Mouse (Mus musculus) midbrain, embryonic 15.5 days (tissue): ENCODE data around the gene Ptprq. TPM values are rescaled to one million over a fixed set of nuclear protein-coding genes. Genes with fewer than 3 reads are reported as not detected.
A peak's percentile ranks its signal among the peaks of the same experiment; 100 is the strongest.

Experiments
- ATAC-seq: fragments of 200-750 bp; cut with Nextera tagmentation; replicated peaks from 2 replicates; pipeline ENCODE4 v1.8.0; 2017; ENCODE audit warnings: moderate TSS enrichment
- H3K27ac ChIP-seq: fragments of 300-500 bp; sonication (generic); 2 replicates; pipeline ENCODE4 v1.5.1; 2015; ENCODE audit warnings: mild to moderate bottlenecking, inconsistent platforms
- H3K27me3 ChIP-seq: fragments of 300-500 bp; sonication (generic); replicated peaks from 2 replicates; pipeline ENCODE4 v1.6.1; 2015; ENCODE audit warnings: inconsistent platforms
- H3K36me3 ChIP-seq: fragments of 300-500 bp; sonication (generic); replicated peaks from 2 replicates; pipeline ENCODE4 v1.6.1; 2015; ENCODE audit warnings: inconsistent platforms
- H3K4me1 ChIP-seq: fragments of 300-500 bp; sonication (generic); 2 replicates; pipeline ENCODE4 v1.6.1; 2015; ENCODE audit warnings: inconsistent platforms
- H3K4me2 ChIP-seq: fragments of 300-500 bp; sonication (generic); 2 replicates; pipeline ENCODE4 v1.6.1; 2015; ENCODE audit warnings: inconsistent platforms, mild to moderate bottlenecking, moderate library complexity
- H3K4me3 ChIP-seq: fragments of 300-500 bp; sonication (generic); 2 replicates; pipeline ENCODE4 v1.5.1; 2015; ENCODE audit warnings: mild to moderate bottlenecking, inconsistent platforms
- H3K9ac ChIP-seq: fragments of 300-500 bp; sonication (generic); 2 replicates; pipeline ENCODE4 v1.6.1; 2015; ENCODE audit warnings: mild to moderate bottlenecking, inconsistent platforms
- H3K9me3 ChIP-seq: fragments of 300-500 bp; sonication (generic); 2 replicates; pipeline ENCODE4 v1.6.1; 2016; ENCODE audit warnings: inconsistent platforms
- WGBS: fragments of 180-500 bp; shearing (Covaris S2); methylation state at CpG from one replicate; pipeline ENCODE4 v1.1.7; 2015; ENCODE audit warnings: mixed read lengths; 5-methylcytosine and 5-hydroxymethylcytosine counted together
- polyA plus RNA-seq: library from polyadenylated mRNA; unstranded; fragments of >200 nt; fragmentation: Nextera tagmentation; extraction: Ambion mirVana; gene quantifications from 2 replicates; pipeline ENCODE4 v1.2.1, GENCODE M21; 2015

Ptprq gene
- polyA plus RNA-seq, 1 experiment from 2014 or later = 0.13 TPM

GRCm38 (mm10) chr10:107502193-107502592, 217.7 kb downstream of the Ptprq start:
- no peaks in the 10 kb centered on the region for H3K9me3 ChIP-seq
- H3K4me1 ChIP-seq = no peaks in the 10 kb centered on the region
- WGBS = 95% methylated on average over 7 of the region's 7 CpGs
- H3K36me3 ChIP-seq = no peaks in the 10 kb centered on the region
- H3K27ac ChIP-seq = no peak overlapping the region
- H3K27me3 ChIP-seq = no peaks in the 10 kb centered on the region
- no peak for ATAC-seq
- H3K9ac ChIP-seq = no peak overlapping the region
- no peak overlapping the region for H3K4me2 ChIP-seq
- no peak overlapping the region for H3K4me3 ChIP-seq

GRCm38 (mm10) chr10:107499656-107500055, 220.2 kb downstream of the Ptprq start:
- ATAC-seq = no peak
- Histone ChIP-seq H3K27ac (no peak overlapping the region), H3K4me3 (no peak overlapping the region), H3K9ac (no peak overlapping the region), H3K27me3 (no peaks in the 10 kb centered on the region), H3K4me2 (no peak overlapping the region), H3K36me3 (no peaks in the 10 kb centered on the region), H3K4me1 (no peaks in the 10 kb centered on the region), H3K9me3 (no peaks in the 10 kb centered on the region)
- 91% methylated on average over 7 of the region's 7 CpGs for WGBS

DNA sequence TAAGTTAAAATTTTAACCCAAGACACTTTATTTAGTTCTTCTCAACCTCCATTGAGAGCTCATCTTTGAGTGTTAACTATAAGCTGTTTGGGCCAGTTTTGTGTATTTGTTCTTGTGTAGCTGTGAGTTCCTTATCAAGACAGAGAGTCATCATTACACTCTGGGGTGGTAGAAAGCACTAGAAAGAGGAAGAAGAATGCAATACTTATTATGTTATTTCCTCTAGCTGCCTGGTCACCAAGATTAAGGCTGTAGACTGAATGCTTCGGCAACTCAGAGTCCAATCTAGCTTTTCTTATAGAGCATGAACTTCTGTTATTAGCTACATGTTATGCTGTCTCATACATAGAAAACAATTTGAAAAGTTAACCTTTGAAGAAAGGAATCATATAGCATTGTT, 223.4 kb downstream of the Ptprq start:
- Histone ChIP-seq H3K4me3 (no peak overlapping the region), H3K9ac (no peak overlapping the region), H3K36me3 (no peaks in the 10 kb centered on the region), H3K9me3 (no peaks in the 10 kb centered on the region), H3K27me3 (no peaks in the 10 kb centered on the region), H3K4me1 (no peaks in the 10 kb centered on the region), H3K27ac (no peak overlapping the region), H3K4me2 (no peak overlapping the region)
- WGBS = 90% methylated on average over 1 of the region's 1 CpGs
- no peak for ATAC-seq

DNA sequence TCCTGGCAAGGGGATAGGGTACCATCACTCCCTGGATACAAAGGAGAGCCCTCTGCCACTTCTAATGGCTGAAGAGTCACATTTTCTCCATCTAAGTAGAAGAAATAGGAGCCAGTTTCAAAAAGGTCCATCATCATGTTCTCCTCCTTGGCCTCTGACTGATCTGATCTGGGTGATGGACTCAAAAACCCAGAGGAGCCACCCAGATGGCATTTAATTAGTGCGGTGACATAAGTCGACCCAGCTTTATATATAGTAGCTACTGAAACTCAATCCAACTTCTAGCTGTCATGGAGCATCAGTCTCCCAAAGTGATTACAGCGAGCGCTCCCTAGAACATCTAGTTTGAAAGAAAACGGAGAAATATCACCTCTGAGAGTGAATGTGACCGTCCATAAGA, 225.3 kb downstream of the Ptprq start, which contains the start of gene Myf6:
TSS of gene Myf6 (minus strand) at position 170 of the 400 bp plus-strand sequence.
- 91% methylated on average over 6 of the region's 6 CpGs for WGBS
- Histone ChIP-seq H3K4me2 (peak within 1 kb of the TSS; percentile 49), H3K27me3 (no peaks in the 10 kb centered on the region), H3K27ac (no peak within 1 kb of the TSS), H3K36me3 (no peaks in the 10 kb centered on the region), H3K4me3 (peak within 1 kb of the TSS; percentile 31), H3K9ac (no peak within 1 kb of the TSS), H3K4me1 (no peaks in the 10 kb centered on the region), H3K9me3 (no peaks in the 10 kb centered on the region)
- ATAC-seq = no peak

- no peaks in the 10 kb centered on the region for H3K9me3 ChIP-seq
- H3K27ac ChIP-seq = no peak overlapping the region
- H3K36me3 ChIP-seq = no peaks in the 10 kb centered on the region
- H3K4me1 ChIP-seq = no peaks in the 10 kb centered on the region
- H3K27me3 ChIP-seq = no peaks in the 10 kb centered on the region
- no peak overlapping the region for H3K9ac ChIP-seq
- 44% methylated on average over 20 of the region's 20 CpGs for WGBS
- H3K4me3 ChIP-seq = peak overlapping the region; percentile 31
- peak overlapping the region; percentile 49 for H3K4me2 ChIP-seq
- peak; percentile 84 for ATAC-seq
Observed at GRCm38 (mm10) chr10:107493580-107494474, 226.0 kb downstream of the Ptprq start.

GRCm38 (mm10) chr10:107492867-107493579, 226.8 kb downstream of the Ptprq start:
- Histone ChIP-seq H3K9ac (no peak overlapping the region), H3K27me3 (no peaks in the 10 kb centered on the region), H3K36me3 (no peaks in the 10 kb centered on the region), H3K9me3 (no peaks in the 10 kb centered on the region), H3K4me2 (peak overlapping the region; percentile 49), H3K4me1 (no peaks in the 10 kb centered on the region), H3K27ac (no peak overlapping the region), H3K4me3 (peak overlapping the region; percentile 31)
- WGBS = 34% methylated on average over 18 of the region's 18 CpGs
- peak; percentile 71; the same call in 1 of the 2 replicates for ATAC-seq

DNA sequence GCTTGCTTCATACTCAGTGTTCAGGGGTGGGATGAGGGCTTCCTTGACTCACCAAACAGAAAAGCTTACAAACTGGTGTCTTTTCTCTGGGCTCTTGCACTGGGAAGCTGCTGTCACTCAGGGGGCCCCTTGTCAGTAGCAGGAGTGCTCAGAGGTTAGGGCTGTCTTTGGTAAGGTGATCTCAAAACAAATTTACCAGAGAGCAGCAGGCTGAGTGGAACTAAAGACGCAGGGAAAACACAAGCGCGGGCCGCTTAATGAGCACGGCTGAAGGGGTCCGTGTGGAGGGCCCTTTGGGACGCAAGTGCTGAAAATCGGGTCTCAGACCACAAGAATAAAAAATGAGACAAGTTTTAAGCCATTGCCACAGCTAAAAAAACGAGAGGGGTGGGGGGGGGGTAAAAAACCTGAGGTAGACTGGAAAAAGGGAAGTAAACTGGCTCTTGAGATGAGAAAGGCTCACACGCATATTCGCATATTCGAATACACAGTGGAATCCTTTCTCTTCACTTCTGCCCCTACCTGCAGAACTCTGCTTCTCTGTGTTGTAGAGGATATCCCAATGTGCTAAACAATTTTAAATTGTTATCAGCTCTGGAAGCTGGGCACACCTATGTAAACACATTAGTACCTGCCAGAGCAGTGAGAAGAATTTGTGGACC, 231.1 kb downstream of the Ptprq start:
- ATAC-seq = no peak
- H3K4me2 ChIP-seq = no peak overlapping the region

DNA sequence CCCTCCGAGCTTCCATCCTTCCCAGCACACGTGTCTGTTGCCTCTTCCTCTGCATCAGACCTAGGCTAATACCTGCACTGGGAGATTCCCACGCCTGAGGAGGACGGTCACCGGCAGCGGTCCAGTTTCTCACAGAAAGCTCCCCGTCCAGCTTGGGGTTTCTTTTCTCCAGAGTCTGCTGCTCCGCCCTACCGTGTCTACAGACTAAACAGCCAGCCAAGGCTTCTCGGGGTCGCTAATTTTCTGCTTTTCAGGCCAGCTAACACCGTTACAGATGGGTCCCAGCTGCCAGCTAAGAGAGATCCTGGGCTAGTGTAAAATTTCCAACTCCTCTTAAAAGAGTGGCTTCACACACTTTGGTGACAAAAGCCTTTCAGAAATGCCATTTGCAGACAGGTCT, 233.1 kb downstream of the Ptprq start:
- 73% methylated on average over 12 of the region's 12 CpGs for WGBS
- no peak overlapping the region for H3K4me3 ChIP-seq
- no peak overlapping the region for H3K27ac ChIP-seq
- no peak for ATAC-seq
- no peak overlapping the region for H3K9ac ChIP-seq
- no peaks in the 10 kb centered on the region for H3K27me3 ChIP-seq
- H3K4me1 ChIP-seq = no peaks in the 10 kb centered on the region
- H3K36me3 ChIP-seq = no peaks in the 10 kb centered on the region
- H3K9me3 ChIP-seq = no peaks in the 10 kb centered on the region
- no peak overlapping the region for H3K4me2 ChIP-seq

More for the DNA sequence above, 231.1 kb downstream of the Ptprq start:
- no peak overlapping the region for H3K4me3 ChIP-seq
- WGBS = 32% methylated on average over 12 of the region's 12 CpGs
- no peaks in the 10 kb centered on the region for H3K4me1 ChIP-seq
- H3K27ac ChIP-seq = no peak overlapping the region
- no peaks in the 10 kb centered on the region for H3K36me3 ChIP-seq
- no peaks in the 10 kb centered on the region for H3K9me3 ChIP-seq
- H3K9ac ChIP-seq = no peak overlapping the region
- no peaks in the 10 kb centered on the region for H3K27me3 ChIP-seq

DNA sequence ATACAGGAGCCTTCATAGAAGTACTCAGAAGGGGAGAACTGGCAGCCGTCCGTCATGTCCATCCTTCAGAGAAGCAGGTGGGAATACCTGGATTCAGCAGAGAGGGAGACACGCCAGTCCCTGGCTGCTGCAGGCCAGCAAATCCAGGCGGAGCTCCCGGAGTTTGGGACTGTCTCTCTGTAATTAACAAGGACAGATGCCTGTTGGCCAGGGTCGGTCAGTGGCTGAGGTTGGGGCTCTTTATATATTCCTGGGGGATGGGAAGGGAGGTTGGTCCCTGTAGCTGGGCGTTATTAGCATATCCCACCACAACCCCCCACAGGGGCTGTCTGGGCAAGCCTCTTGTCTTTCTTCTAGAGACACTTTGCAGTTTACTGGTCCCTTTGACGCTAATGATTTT, 234.0 kb downstream of the Ptprq start, which contains the start of gene Myf5:
TSS of gene Myf5 (minus strand) at position 265 of the 400 bp plus-strand sequence.
- no peak within 1 kb of the TSS for H3K4me2 ChIP-seq
- no peak within 1 kb of the TSS for H3K4me3 ChIP-seq
- WGBS = 84% methylated on average over 8 of the region's 8 CpGs
- no peaks in the 10 kb centered on the region for H3K27me3 ChIP-seq
- ATAC-seq = no peak
- no peak within 1 kb of the TSS for H3K9ac ChIP-seq
- no peaks in the 10 kb centered on the region for H3K9me3 ChIP-seq
- H3K36me3 ChIP-seq = no peaks in the 10 kb centered on the region
- no peak within 1 kb of the TSS for H3K27ac ChIP-seq
- no peaks in the 10 kb centered on the region for H3K4me1 ChIP-seq

DNA sequence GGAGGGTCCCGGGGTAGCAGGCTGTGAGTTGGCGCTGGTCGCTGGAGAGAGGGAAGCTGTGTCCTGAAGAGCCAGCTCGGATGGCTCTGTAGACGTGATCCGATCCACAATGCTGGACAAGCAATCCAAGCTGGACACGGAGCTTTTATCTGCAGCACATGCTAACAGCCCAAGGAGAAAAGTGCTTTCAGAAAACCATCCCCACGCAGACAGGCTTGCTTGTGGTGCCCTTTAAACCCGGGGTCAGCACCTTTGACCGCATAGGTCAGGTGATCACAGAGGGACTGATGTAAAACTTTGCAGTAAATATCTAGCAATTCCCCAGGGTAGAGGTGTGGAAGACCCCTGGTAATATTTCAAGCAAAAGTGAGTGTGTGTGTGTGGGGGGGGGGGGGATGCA, 235.8 kb downstream of the Ptprq start:
- H3K4me2 ChIP-seq = no peak overlapping the region
- WGBS = 80% methylated on average over 10 of the region's 10 CpGs
- H3K9ac ChIP-seq = no peak overlapping the region

GRCm38 (mm10) chr10:107473497-107473896, 246.4 kb downstream of the Ptprq start:
- Histone ChIP-seq H3K27me3 (no peaks in the 10 kb centered on the region), H3K27ac (no peak overlapping the region), H3K4me2 (no peak overlapping the region), H3K4me1 (no peaks in the 10 kb centered on the region), H3K36me3 (no peaks in the 10 kb centered on the region), H3K9ac (no peak overlapping the region), H3K4me3 (no peak overlapping the region), H3K9me3 (no peaks in the 10 kb centered on the region)
- ATAC-seq = no peak
- 59% methylated on average over 2 of the region's 2 CpGs for WGBS

More for the DNA sequence above, 235.8 kb downstream of the Ptprq start:
- no peak overlapping the region for H3K4me3 ChIP-seq
- H3K4me1 ChIP-seq = no peaks in the 10 kb centered on the region
- ATAC-seq = no peak
- no peaks in the 10 kb centered on the region for H3K27me3 ChIP-seq
- H3K9me3 ChIP-seq = no peaks in the 10 kb centered on the region
- no peak overlapping the region for H3K27ac ChIP-seq
- H3K36me3 ChIP-seq = no peaks in the 10 kb centered on the region

DNA sequence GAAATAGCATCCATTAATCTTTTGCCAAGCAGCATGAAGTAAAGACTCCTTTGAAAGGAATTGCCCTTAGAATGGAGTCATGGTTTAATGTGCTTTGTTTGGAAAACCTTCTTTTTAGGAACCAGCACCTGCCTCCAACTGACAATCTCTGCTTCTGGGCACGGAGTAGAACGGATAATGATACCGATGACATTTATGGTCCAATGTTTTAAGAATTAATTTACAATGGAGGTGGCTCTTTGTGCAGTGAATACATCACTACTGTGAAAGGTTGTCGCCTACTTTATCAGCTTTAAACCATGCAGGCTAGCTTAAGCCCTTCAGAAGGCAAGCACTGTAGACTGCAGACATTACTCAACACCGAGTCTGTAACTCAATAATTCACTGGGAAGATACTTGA, 248.1 kb downstream of the Ptprq start:
- no peak overlapping the region for H3K4me3 ChIP-seq
- H3K4me2 ChIP-seq = no peak overlapping the region
- H3K9me3 ChIP-seq = no peaks in the 10 kb centered on the region
- H3K27me3 ChIP-seq = no peaks in the 10 kb centered on the region
- H3K36me3 ChIP-seq = no peaks in the 10 kb centered on the region
- H3K9ac ChIP-seq = no peak overlapping the region
- 41% methylated on average over 5 of the region's 5 CpGs for WGBS
- no peak for ATAC-seq
- H3K4me1 ChIP-seq = no peaks in the 10 kb centered on the region
- H3K27ac ChIP-seq = no peak overlapping the region
